Mouse (Mus musculus): ENCODE data around the gene Bmf. TPM values are rescaled to one million over a fixed set of nuclear protein-coding genes. Genes with fewer than 3 reads are reported as not detected.

The Bmf gene
- polyA plus RNA-seq, 1 experiment: 3.8 TPM

- peak; percentile 37 to 52 for DNase-seq (ENCODE audit: extremely low spot score in 1 of 2, low spot score in 1 of 2)
Observed at GRCm38 (mm10) chr2:118520042-118520933, 29.2 kb downstream of the Bmf start.

GRCm38 (mm10) chr2:118512418-118513377 lies 36.8 kb downstream of the Bmf start:
- no peak for DNase-seq (ENCODE audit: extremely low spot score in 1 of 2, low spot score in 1 of 2)

GRCm38 (mm10) chr2:118511779-118512417 lies 37.6 kb downstream of the Bmf start:
- DNase-seq (ENCODE audit: extremely low spot score in 1 of 2, low spot score in 1 of 2): no peak

- peak; percentile 80 to 88 for DNase-seq (ENCODE audit: extremely low spot score in 1 of 2, low spot score in 1 of 2)
Observed at GRCm38 (mm10) chr2:118510447-118511310, 38.8 kb downstream of the Bmf start.

- no peak for DNase-seq (ENCODE audit: extremely low spot score in 1 of 2, low spot score in 1 of 2)
Observed at GRCm38 (mm10) chr2:118509688-118510446, 39.6 kb downstream of the Bmf start.

- DNase-seq (ENCODE audit: extremely low spot score in 1 of 2, low spot score in 1 of 2): no peak
Observed at GRCm38 (mm10) chr2:118507126-118507525, 42.4 kb downstream of the Bmf start.

- DNase-seq (ENCODE audit: extremely low spot score in 1 of 2, low spot score in 1 of 2): no peak
Observed at GRCm38 (mm10) chr2:118500191-118500590, 49.3 kb downstream of the Bmf start.

GRCm38 (mm10) chr2:118499135-118499961 lies 50.1 kb downstream of the Bmf start:
- DNase-seq (ENCODE audit: extremely low spot score in 1 of 2, low spot score in 1 of 2): peak in 1 of 2 experiments; percentile 37

- no peak for DNase-seq (ENCODE audit: extremely low spot score in 1 of 2, low spot score in 1 of 2)
Observed at GRCm38 (mm10) chr2:118498476-118498875, 51.0 kb downstream of the Bmf start.

- no peak for DNase-seq (ENCODE audit: extremely low spot score in 1 of 2, low spot score in 1 of 2)
Observed at GRCm38 (mm10) chr2:118497890-118498289, 51.6 kb downstream of the Bmf start.

GRCm38 (mm10) chr2:118495024-118495423 lies 54.5 kb downstream of the Bmf start:
- no peak for DNase-seq (ENCODE audit: extremely low spot score in 1 of 2, low spot score in 1 of 2)

- DNase-seq (ENCODE audit: extremely low spot score in 1 of 2, low spot score in 1 of 2): no peak
Observed at GRCm38 (mm10) chr2:118491741-118492395, 57.6 kb downstream of the Bmf start.

- no peak for DNase-seq (ENCODE audit: extremely low spot score in 1 of 2, low spot score in 1 of 2)
Observed at GRCm38 (mm10) chr2:118491281-118491731, 58.2 kb downstream of the Bmf start.

- DNase-seq (ENCODE audit: extremely low spot score in 1 of 2, low spot score in 1 of 2): peak in 1 of 2 experiments; percentile 34
Observed at GRCm38 (mm10) chr2:118490241-118491091, 59.0 kb downstream of the Bmf start.

- DNase-seq (ENCODE audit: extremely low spot score in 1 of 2, low spot score in 1 of 2): no peak
Observed at GRCm38 (mm10) chr2:118487806-118488205, 61.7 kb downstream of the Bmf start.

- peak in 1 of 2 experiments; percentile 81 for DNase-seq (ENCODE audit: extremely low spot score in 1 of 2, low spot score in 1 of 2)
Observed at GRCm38 (mm10) chr2:118486933-118487332, 62.6 kb downstream of the Bmf start.

- no peak for DNase-seq (ENCODE audit: extremely low spot score in 1 of 2, low spot score in 1 of 2)
Observed at GRCm38 (mm10) chr2:118485415-118485814, 64.1 kb downstream of the Bmf start.

All from frontal cortex, adult 2 months (tissue).